Mouse (Mus musculus) layer of hippocampus, adult 8-10 months (tissue): ENCODE data around the gene Golph3. TPM values are rescaled to one million over a fixed set of nuclear protein-coding genes. Genes with fewer than 3 reads are reported as not detected.
"Not testable (repeated sequence)": the region's sequence is repeated elsewhere in the genome, so short reads cannot be mapped to it uniquely, and the experiment has no call there.

Experiments
- DNase-seq, 2 experiments: peaks; one replicate each; pipeline ENCODE4 v3.0.0; 2022; ENCODE audit warnings: low spot score in 2 of 2
- total RNA-seq, 4 experiments: library from RNA; stranded (reverse); gene quantifications; 2 replicates each; pipeline ENCODE4 v1.2.4; 2022

Gene Golph3
- total RNA-seq, 4 experiments from 2014 or later: 80.3 to 88.4 (median 83.4) TPM

GRCm38 (mm10) chr15:12355261-12355660 lies 34.0 kb downstream of the Golph3 start:
- no peak for DNase-seq

- DNase-seq: no peak
Measured at GRCm38 (mm10) chr15:12355907-12356306, 34.7 kb downstream of the Golph3 start.

GRCm38 (mm10) chr15:12357459-12357858 lies 36.2 kb downstream of the Golph3 start:
- no peak for DNase-seq

- DNase-seq: no peak
Measured at GRCm38 (mm10) chr15:12358384-12358783, 37.1 kb downstream of the Golph3 start.

- no peak for DNase-seq
Measured at GRCm38 (mm10) chr15:12360519-12361212, 39.4 kb downstream of the Golph3 start.

- no peak for DNase-seq
Measured at GRCm38 (mm10) chr15:12362001-12362700, 40.9 kb downstream of the Golph3 start.

GRCm38 (mm10) chr15:12362701-12363040 lies 41.4 kb downstream of the Golph3 start:
- DNase-seq: no peak

GRCm38 (mm10) chr15:12364096-12364495 lies 42.8 kb downstream of the Golph3 start:
- DNase-seq: no peak

GRCm38 (mm10) chr15:12365416-12366071 lies 44.3 kb downstream of the Golph3 start:
- DNase-seq: no peak

- peak; percentile 79 to 86 for DNase-seq
Measured at GRCm38 (mm10) chr15:12366072-12366469, 44.8 kb downstream of the Golph3 start.

- not testable (repeated sequence) for DNase-seq
Measured at GRCm38 (mm10) chr15:12366580-12367305, 45.5 kb downstream of the Golph3 start.

GRCm38 (mm10) chr15:12367306-12368080 lies 46.2 kb downstream of the Golph3 start:
- DNase-seq: no peak

GRCm38 (mm10) chr15:12368357-12368756 lies 47.1 kb downstream of the Golph3 start:
- DNase-seq: no peak

- DNase-seq: no peak
Measured at GRCm38 (mm10) chr15:12368850-12369249, 47.6 kb downstream of the Golph3 start.

- no peak for DNase-seq
Measured at GRCm38 (mm10) chr15:12370096-12370495, 48.8 kb downstream of the Golph3 start.

GRCm38 (mm10) chr15:12371183-12371582 lies 49.9 kb downstream of the Golph3 start:
- peak; percentile 61 to 80 for DNase-seq

- no peak for DNase-seq
Measured at GRCm38 (mm10) chr15:12373496-12373895, 52.2 kb downstream of the Golph3 start.

- DNase-seq: no peak
Measured at GRCm38 (mm10) chr15:12373918-12374317, 52.7 kb downstream of the Golph3 start.

GRCm38 (mm10) chr15:12374916-12375315 lies 53.7 kb downstream of the Golph3 start:
- no peak for DNase-seq

- peak; percentile 61 to 65 for DNase-seq
Measured at GRCm38 (mm10) chr15:12375641-12376311, 54.5 kb downstream of the Golph3 start.
